Mouse (Mus musculus) left cerebral cortex, postnatal 4 days (tissue): Measurements from ENCODE around the gene Olfr1249. TPM values are rescaled to one million over a fixed set of nuclear protein-coding genes. Genes with fewer than 3 reads are reported as not detected.
"Not testable (repeated sequence)": the region's sequence is repeated elsewhere in the genome, so short reads cannot be mapped to it uniquely, and the experiment has no call there.

Experiments
- DNase-seq: peaks from one replicate; pipeline ENCODE4 v3.0.0-alpha.2; 2022
- intact Hi-C: fragments of 180-260 bp; cut with DNase I; formaldehyde crosslinking; loops from one replicate; pipeline ENCODE4 v1.15.1; 2025
- total RNA-seq, 2 experiments: library from RNA; stranded (reverse); gene quantifications; 2 replicates each; pipeline ENCODE4 v1.2.3; 2021

Gene Olfr1249
- not detected for total RNA-seq

GRCm38 (mm10) chr2:89634883-89635282, at the start of gene Olfr1249:
Olfr1249 (minus strand) TSS chr2:89634983.
- intact Hi-C loops: no loop called here

DNA sequence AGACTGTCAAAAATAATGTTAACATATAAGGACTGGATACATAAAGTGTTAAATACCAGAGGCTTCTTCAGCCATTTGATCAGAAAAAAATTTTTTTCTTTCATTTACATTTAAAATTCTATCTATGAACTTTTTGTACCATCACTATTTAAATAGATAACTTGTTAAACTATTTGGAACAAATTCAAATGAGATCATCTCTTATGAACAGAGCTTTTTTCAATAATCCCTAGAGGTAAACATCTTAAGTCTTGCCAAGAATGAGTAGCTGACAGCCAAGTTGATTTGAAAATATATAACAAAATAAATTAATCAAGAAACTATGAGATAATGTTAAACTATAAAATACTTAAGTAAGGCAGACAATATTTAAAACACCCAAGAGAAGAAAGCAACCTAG, 37.1 kb upstream of the Olfr1249 start, which contains the start of gene Olfr1251:
TSS of gene Olfr1251 (minus strand) at position 101 of the 400 bp plus-strand sequence.
- DNase-seq: no peak
- intact Hi-C loops: no loop called here

More at GRCm38 (mm10) chr2:89634883-89635282, at the start of gene Olfr1249:
- DNase-seq: no peak

DNA sequence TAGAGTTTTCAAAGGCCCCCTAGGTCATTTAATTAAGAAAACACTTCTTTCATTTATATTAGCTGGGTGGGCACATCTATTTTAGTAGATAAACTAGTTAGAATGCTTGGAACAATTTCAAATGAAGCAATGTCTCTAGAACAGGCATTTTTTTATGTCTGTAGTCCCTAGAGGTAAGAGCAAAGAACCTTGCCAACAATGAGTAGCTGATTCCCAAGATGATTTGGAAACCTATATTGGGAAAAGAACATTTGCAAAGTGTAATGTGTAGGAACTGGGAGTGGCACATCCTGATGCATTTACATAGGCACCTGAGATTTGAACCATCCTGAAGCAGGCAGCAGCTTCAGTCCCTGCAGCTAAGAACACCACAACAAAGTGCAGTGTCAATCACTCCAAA, 26.6 kb upstream of the Olfr1249 start, which contains the start of gene Olfr1250:
TSS of gene Olfr1250 (minus strand) at position 101 of the 400 bp plus-strand sequence.
- intact Hi-C loops: no loop called here
- DNase-seq: no peak

GRCm38 (mm10) chr2:89618145-89618544, 16.6 kb downstream of the Olfr1249 start, which contains the start of gene Olfr1248:
Olfr1248 (minus strand) TSS chr2:89618245.
- intact Hi-C loops, DNase-seq: not testable (repeated sequence)

GRCm38 (mm10) chr2:89614030-89614429, 20.8 kb downstream of the Olfr1249 start, which contains the start of gene Olfr1247:
Olfr1247 (minus strand) TSS chr2:89614130.
- DNase-seq: no peak
- intact Hi-C loops: no loop called here

GRCm38 (mm10) chr2:89593057-89593456, 41.7 kb downstream of the Olfr1249 start, which contains the start of gene Olfr1246:
Olfr1246 (minus strand) TSS chr2:89593157.
- intact Hi-C loops: no loop called here
- DNase-seq: no peak

Other genes with a start within 250 kb of the Olfr1249 start
- not detected for gene Olfr1238, start 225.3 kb downstream of the Olfr1249 start, total RNA-seq
- not detected for gene Olfr1239, start 214.6 kb downstream of the Olfr1249 start, total RNA-seq
- gene Olfr1240, start 192.0 kb downstream of the Olfr1249 start, total RNA-seq: not detected
- gene Olfr1241, start 147.9 kb downstream of the Olfr1249 start, total RNA-seq: not detected
- gene Olfr1242, start 136.6 kb downstream of the Olfr1249 start, total RNA-seq: not detected
- gene Olfr1243, start 103.5 kb downstream of the Olfr1249 start, total RNA-seq: not detected
- not detected for gene Olfr1245, start 56.5 kb downstream of the Olfr1249 start, total RNA-seq
- gene Olfr1246, start 41.8 kb downstream of the Olfr1249 start, total RNA-seq: not detected
- under 1 TPM; 0.10 to 0.12 TPM for gene Olfr1247, start 20.9 kb downstream of the Olfr1249 start, total RNA-seq
- not detected for gene Olfr1248, start 16.7 kb downstream of the Olfr1249 start, total RNA-seq
- gene Olfr1250, start 26.5 kb upstream of the Olfr1249 start, total RNA-seq: under 1 TPM in 1 of 2 experiments, not detected in 1; 0.08 TPM
- gene Olfr1251, start 37.0 kb upstream of the Olfr1249 start, total RNA-seq: not detected
- gene Olfr1252, start 90.0 kb upstream of the Olfr1249 start, total RNA-seq: not detected
- gene Olfr1253, start 122.1 kb upstream of the Olfr1249 start, total RNA-seq: not detected
- gene Olfr1254, start 158.6 kb upstream of the Olfr1249 start, total RNA-seq: not detected
- not detected for gene Olfr1255, start 177.1 kb upstream of the Olfr1249 start, total RNA-seq
- gene Olfr1256, start 206.6 kb upstream of the Olfr1249 start, total RNA-seq: not detected
- gene Olfr48, start 213.2 kb upstream of the Olfr1249 start, total RNA-seq: not detected
- not detected for gene Olfr1257, start 243.5 kb upstream of the Olfr1249 start, total RNA-seq